Mouse (Mus musculus): ENCODE results near the gene Ets1.

DNA sequence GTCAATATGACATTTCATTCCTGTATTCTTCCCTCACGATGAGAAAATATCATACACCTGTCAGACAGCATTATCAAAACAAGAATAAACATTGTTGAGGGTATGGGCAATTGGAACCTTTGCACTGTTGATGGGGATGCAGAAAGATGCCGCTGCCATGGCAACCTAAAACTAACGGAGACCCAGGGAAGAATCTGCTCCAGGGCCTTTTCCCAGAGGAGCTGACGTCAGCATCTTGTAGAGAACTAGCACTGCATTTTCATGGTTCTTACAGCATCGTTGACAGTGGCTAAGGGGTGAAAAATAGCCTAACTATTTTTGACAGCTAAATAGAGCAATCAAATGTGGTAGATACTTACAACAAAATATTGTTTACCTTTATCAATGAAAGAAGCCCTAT lies 45.5 kb upstream of the Ets1 start:
- TF ChIP-seq POLR2A (IDR thresholded peaks at IDR 0.05; ENCODE audit: extremely low read depth, insufficient read depth, low read length) (no peak), CTCF (IDR thresholded peaks at IDR 0.05; ENCODE audit: extremely low read depth, insufficient read depth, low read length) (no peak)

All from cortical plate, adult 2 months (tissue).